ENCODE assay signal across 12 mouse cellular contexts in the genomic region with DNA sequence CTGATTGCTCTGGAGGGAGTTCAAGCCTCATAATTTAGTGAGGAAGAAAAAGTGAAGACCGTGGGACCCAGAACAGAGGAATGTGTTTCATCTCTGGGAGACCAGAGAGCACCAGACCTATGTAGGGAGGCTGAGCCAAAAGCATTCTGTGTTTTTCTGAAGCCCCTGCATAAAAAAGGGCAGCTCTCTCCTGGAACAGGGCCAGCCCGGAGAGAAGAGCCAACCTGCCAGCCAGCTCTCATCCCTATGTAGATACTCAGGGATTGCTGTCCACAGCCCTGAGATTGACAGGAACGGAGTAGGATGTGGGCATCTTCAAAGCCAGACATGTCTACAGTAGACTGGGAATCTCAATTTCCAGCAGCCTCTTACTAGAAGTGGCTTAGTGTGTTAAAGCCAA.
"Had no signal": no experiment of that assay in that cellular context is flagged by ENCODE, and none has a peak within 500 bp of the region (broad histone marks: within the 10 kb centered on the region; RNA-seq: fewer than 3 reads in every experiment).

No protein-coding gene starts in this region.

- DNase-seq: retina, postnatal 1 day; right cerebral cortex, adult 18-20 months; right cerebral cortex, postnatal 14 days; right cerebral cortex, postnatal 25 days; right cerebral cortex, postnatal 4 days; spleen, adult 18-20 months; thymus, adult 18-20 months; thymus, adult 2 months; thymus, postnatal 14 days; thymus, postnatal 25 days; thymus, postnatal 36 days; thymus, postnatal 4 days had no signal
